Mouse (Mus musculus): ENCODE data around the gene H2-Ab1. TPM values are rescaled to one million over a fixed set of nuclear protein-coding genes. Genes with fewer than 3 reads are reported as not detected.

Gene H2-Ab1
- total and polyA plus RNA-seq, 3 experiments: 21.1 to 190 (median 25.7) TPM

GRCm38 (mm10) chr17:34211746-34212365 lies 45.6 kb upstream of the H2-Ab1 start:
- intact Hi-C loops (cut with DNase I): no loop called here
- WGBS: 50% methylated on average over 23 of the region's 23 CpGs
- DNase-seq: peak in 1 of 2 experiments; percentile 11
- Histone ChIP-seq H3K4me1 (ENCODE audit: control insufficient read depth, insufficient read depth, low read length) (no peaks in the 10 kb centered on the region), H3K9ac (ENCODE audit: low read depth, low read length) (no peak overlapping the region), H3K79me2 (replicated peaks; ENCODE audit: control insufficient read depth, insufficient read depth, low read length) (no peaks in the 10 kb centered on the region), H3K4me3 (no peak overlapping the region), H3K36me3 (ENCODE audit: control insufficient read depth, insufficient read depth, low read length) (no peaks in the 10 kb centered on the region), H3K27ac (no peak overlapping the region), H3K27me3 (ENCODE audit: control insufficient read depth, insufficient read depth, low read length) (no peaks in the 10 kb centered on the region)
- TF ChIP-seq POLR2A (IDR thresholded peaks at IDR 0.05; ENCODE audit: insufficient read depth, low read depth, low read length): no peak
- no peak for TF ChIP-seq CTCF (IDR thresholded peaks at IDR 0.05)
- TF ChIP-seq EP300 (IDR thresholded peaks at IDR 0.05; ENCODE audit: insufficient read depth, low read depth, low read length): no peak

GRCm38 (mm10) chr17:34213936-34214335 lies 43.6 kb upstream of the H2-Ab1 start:
- H3K79me2 ChIP-seq (replicated peaks; ENCODE audit: control insufficient read depth, insufficient read depth, low read length): no peaks in the 10 kb centered on the region
- H3K27me3 ChIP-seq (ENCODE audit: control insufficient read depth, insufficient read depth, low read length): no peaks in the 10 kb centered on the region
- WGBS: 74% methylated on average over 21 of the region's 21 CpGs
- H3K4me1 ChIP-seq (ENCODE audit: control insufficient read depth, insufficient read depth, low read length): peaks cover 1% of the 10 kb centered on the region; the same call in 1 of the 2 replicates
- H3K9ac ChIP-seq (ENCODE audit: low read depth, low read length): no peak overlapping the region
- H3K27ac ChIP-seq: no peak overlapping the region
- DNase-seq: peak in 1 of 2 experiments; percentile 12
- no peak for TF ChIP-seq CTCF (IDR thresholded peaks at IDR 0.05)
- no peak for TF ChIP-seq EP300 (IDR thresholded peaks at IDR 0.05; ENCODE audit: insufficient read depth, low read depth, low read length)
- no peak for TF ChIP-seq POLR2A (IDR thresholded peaks at IDR 0.05; ENCODE audit: insufficient read depth, low read depth, low read length)
- no peak overlapping the region for H3K4me3 ChIP-seq
- intact Hi-C loops (cut with DNase I): no loop called here
- H3K36me3 ChIP-seq (ENCODE audit: control insufficient read depth, insufficient read depth, low read length): no peaks in the 10 kb centered on the region

GRCm38 (mm10) chr17:34215176-34215575 lies 42.3 kb upstream of the H2-Ab1 start:
- Histone ChIP-seq H3K27me3 (ENCODE audit: control insufficient read depth, insufficient read depth, low read length) (no peaks in the 10 kb centered on the region), H3K36me3 (ENCODE audit: control insufficient read depth, insufficient read depth, low read length) (no peaks in the 10 kb centered on the region), H3K4me1 (ENCODE audit: control insufficient read depth, insufficient read depth, low read length) (peaks cover 1% of the 10 kb centered on the region; the same call in 1 of the 2 replicates), H3K9ac (ENCODE audit: low read depth, low read length) (no peak overlapping the region), H3K79me2 (replicated peaks; ENCODE audit: control insufficient read depth, insufficient read depth, low read length) (no peaks in the 10 kb centered on the region), H3K4me3 (no peak overlapping the region), H3K27ac (no peak overlapping the region)
- intact Hi-C loops (cut with DNase I): loop anchor here (5.0 kb wide), 1 partner anchor 183 kb away; the partner anchor contains the start of genes Rxrb and Slc39a7
- 88% methylated on average over 12 of the region's 12 CpGs for WGBS
- peak in 1 of 2 experiments; percentile 10 for DNase-seq
- no peak for TF ChIP-seq EP300 (IDR thresholded peaks at IDR 0.05; ENCODE audit: insufficient read depth, low read depth, low read length)
- no peak for TF ChIP-seq POLR2A (IDR thresholded peaks at IDR 0.05; ENCODE audit: insufficient read depth, low read depth, low read length)

- 70% methylated on average over 8 of the region's 8 CpGs for WGBS
- Histone ChIP-seq H3K9ac (ENCODE audit: low read depth, low read length) (no peak overlapping the region), H3K27me3 (ENCODE audit: control insufficient read depth, insufficient read depth, low read length) (no peaks in the 10 kb centered on the region), H3K27ac (no peak overlapping the region), H3K79me2 (replicated peaks; ENCODE audit: control insufficient read depth, insufficient read depth, low read length) (no peaks in the 10 kb centered on the region), H3K36me3 (ENCODE audit: control insufficient read depth, insufficient read depth, low read length) (no peaks in the 10 kb centered on the region), H3K4me3 (no peak overlapping the region), H3K4me1 (ENCODE audit: control insufficient read depth, insufficient read depth, low read length) (peaks cover 1% of the 10 kb centered on the region; the same call in 1 of the 2 replicates)
- DNase-seq: peak in 1 of 2 experiments; percentile 19
- no peak for TF ChIP-seq POLR2A (IDR thresholded peaks at IDR 0.05; ENCODE audit: insufficient read depth, low read depth, low read length)
- no peak for TF ChIP-seq CTCF (IDR thresholded peaks at IDR 0.05)
- TF ChIP-seq EP300 (IDR thresholded peaks at IDR 0.05; ENCODE audit: insufficient read depth, low read depth, low read length): no peak
- intact Hi-C loops (cut with DNase I): loop anchor here (5.0 kb wide), 1 partner anchor 185 kb away; the partner anchor contains the start of genes Rxrb and Slc39a7
Measured at GRCm38 (mm10) chr17:34217216-34217928, 40.1 kb upstream of the H2-Ab1 start.

- peak in 1 of 2 experiments; percentile 13 for DNase-seq
- Histone ChIP-seq H3K4me3 (no peak overlapping the region), H3K36me3 (ENCODE audit: control insufficient read depth, insufficient read depth, low read length) (no peaks in the 10 kb centered on the region), H3K79me2 (replicated peaks; ENCODE audit: control insufficient read depth, insufficient read depth, low read length) (no peaks in the 10 kb centered on the region), H3K4me1 (ENCODE audit: control insufficient read depth, insufficient read depth, low read length) (peaks cover 1% of the 10 kb centered on the region; the same call in 1 of the 2 replicates), H3K9ac (ENCODE audit: low read depth, low read length) (no peak overlapping the region), H3K27ac (peak overlapping the region; percentile 80), H3K27me3 (ENCODE audit: control insufficient read depth, insufficient read depth, low read length) (no peaks in the 10 kb centered on the region)
- 78% methylated on average over 5 of the region's 5 CpGs for WGBS
- intact Hi-C loops (cut with DNase I): loop anchor here (5.0 kb wide), 1 partner anchor 186 kb away; the partner anchor contains the start of genes Rxrb and Slc39a7
- TF ChIP-seq EP300 (IDR thresholded peaks at IDR 0.05; ENCODE audit: insufficient read depth, low read depth, low read length) (no peak), POLR2A (IDR thresholded peaks at IDR 0.05; ENCODE audit: insufficient read depth, low read depth, low read length) (no peak), CTCF (IDR thresholded peaks at IDR 0.05) (no peak)
Measured at GRCm38 (mm10) chr17:34217986-34218385, 39.5 kb upstream of the H2-Ab1 start.

Data from heart, adult 2 months (tissue).